Mouse (Mus musculus) megakaryocyte, embryonic 14.5 days (primary cell): ENCODE measurements around the gene Tspan12.

Source experiments
- FLI1 ChIP-seq: IDR thresholded peaks from 2 replicates; pipeline ENCODE4 v1.6.1; 2012; ENCODE audit warnings: low read length, inconsistent platforms, mixed read lengths
- GATA1 ChIP-seq: IDR thresholded peaks from 3 replicates; pipeline ENCODE4 v1.6.1; 2012; ENCODE audit warnings: mixed read lengths, low read length, inconsistent platforms, borderline replicate concordance

DNA sequence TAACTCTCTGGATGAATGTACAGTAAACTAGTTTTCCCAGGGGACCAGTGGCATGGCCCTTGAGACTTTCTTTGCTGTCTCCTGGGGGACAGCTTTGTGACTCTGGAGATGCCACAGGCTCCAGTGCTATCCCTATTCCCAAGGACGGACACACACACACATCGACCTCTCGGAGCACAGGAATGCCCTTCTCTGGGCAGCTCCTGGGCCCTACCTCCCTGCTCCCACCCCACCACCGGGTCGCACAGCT lies 1.0 kb downstream of the Tspan12 start:
- no peak for TF ChIP-seq GATA1
- no peak for TF ChIP-seq FLI1
